Mouse (Mus musculus): Measurements from ENCODE around the gene Nxt1.
A peak's percentile ranks its signal among the peaks of the same experiment; 100 is the strongest.

Nxt1 gene

GRCm38 (mm10) chr2:148672199-148673096 lies at the start of gene Nxt1:
Gene Nxt1 (plus strand): TSS chr2:148672601.
- no peaks in the 10 kb centered on the region for H3K9me3 ChIP-seq (ENCODE audit: low read length)
- TF ChIP-seq CTCF (conservative IDR thresholded peaks at IDR 0.05; ENCODE audit: low read length), result no peak
- TF ChIP-seq POU5F1 (IDR thresholded peaks at IDR 0.05; ENCODE audit: borderline replicate concordance, low read length), result no peak
- TF ChIP-seq NANOG (IDR thresholded peaks at IDR 0.05; ENCODE audit: borderline replicate concordance, low read length), result no peak
- peak within 1 kb of the TSS; percentile 96 for H3K4me3 ChIP-seq (replicated peaks; ENCODE audit: low read length)
- peaks cover 34% of the 10 kb centered on the region for H3K36me3 ChIP-seq (ENCODE audit: insufficient read depth, low read length)
- H3K4me1 ChIP-seq (replicated peaks; ENCODE audit: low read depth, low read length), result peaks cover 52% of the 10 kb centered on the region
- 0 out of 2 replicates have a peak, but pooled peaks cover 3% of the 10 kb centered on the region for H3K27me3 ChIP-seq (ENCODE audit: insufficient read depth, low read length)

GRCm38 (mm10) chr2:148623067-148623466 lies 49.3 kb upstream of the Nxt1 start:
- Histone ChIP-seq H3K4me3 (replicated peaks; ENCODE audit: low read length) (no peak overlapping the region), H3K36me3 (ENCODE audit: insufficient read depth, low read length) (no peaks in the 10 kb centered on the region), H3K9me3 (ENCODE audit: low read length) (peaks cover 29% of the 10 kb centered on the region), H3K27me3 (ENCODE audit: insufficient read depth, low read length) (no peaks in the 10 kb centered on the region), H3K4me1 (replicated peaks; ENCODE audit: low read depth, low read length) (no peaks in the 10 kb centered on the region)
- TF ChIP-seq NANOG (IDR thresholded peaks at IDR 0.05; ENCODE audit: borderline replicate concordance, low read length), result no peak
- TF ChIP-seq CTCF (conservative IDR thresholded peaks at IDR 0.05; ENCODE audit: low read length), result no peak
- no peak for TF ChIP-seq POU5F1 (IDR thresholded peaks at IDR 0.05; ENCODE audit: borderline replicate concordance, low read length)

- Histone ChIP-seq H3K27me3 (ENCODE audit: insufficient read depth, low read length) (no peaks in the 10 kb centered on the region), H3K9me3 (ENCODE audit: low read length) (peaks cover 29% of the 10 kb centered on the region), H3K4me3 (replicated peaks; ENCODE audit: low read length) (no peak overlapping the region), H3K4me1 (replicated peaks; ENCODE audit: low read depth, low read length) (no peaks in the 10 kb centered on the region), H3K36me3 (ENCODE audit: insufficient read depth, low read length) (no peaks in the 10 kb centered on the region)
- TF ChIP-seq POU5F1 (IDR thresholded peaks at IDR 0.05; ENCODE audit: borderline replicate concordance, low read length), result no peak
- TF ChIP-seq CTCF (conservative IDR thresholded peaks at IDR 0.05; ENCODE audit: low read length), result no peak
- no peak for TF ChIP-seq NANOG (IDR thresholded peaks at IDR 0.05; ENCODE audit: borderline replicate concordance, low read length)
Observed at GRCm38 (mm10) chr2:148624484-148624883, 47.9 kb upstream of the Nxt1 start.

- H3K4me1 ChIP-seq (replicated peaks; ENCODE audit: low read depth, low read length), result no peaks in the 10 kb centered on the region
- no peaks in the 10 kb centered on the region for H3K27me3 ChIP-seq (ENCODE audit: insufficient read depth, low read length)
- TF ChIP-seq CTCF (conservative IDR thresholded peaks at IDR 0.05; ENCODE audit: low read length) (no peak), POU5F1 (IDR thresholded peaks at IDR 0.05; ENCODE audit: borderline replicate concordance, low read length) (no peak), NANOG (IDR thresholded peaks at IDR 0.05; ENCODE audit: borderline replicate concordance, low read length) (no peak)
- H3K36me3 ChIP-seq (ENCODE audit: insufficient read depth, low read length), result no peaks in the 10 kb centered on the region
- H3K9me3 ChIP-seq (ENCODE audit: low read length), result peaks cover 9% of the 10 kb centered on the region; the same call in 1 of the 2 replicates
- H3K4me3 ChIP-seq (replicated peaks; ENCODE audit: low read length), result no peak overlapping the region
Observed at GRCm38 (mm10) chr2:148627011-148627471, 45.4 kb upstream of the Nxt1 start.

- Histone ChIP-seq H3K9me3 (ENCODE audit: low read length) (no peaks in the 10 kb centered on the region), H3K27me3 (ENCODE audit: insufficient read depth, low read length) (no peaks in the 10 kb centered on the region), H3K4me1 (replicated peaks; ENCODE audit: low read depth, low read length) (no peaks in the 10 kb centered on the region), H3K4me3 (replicated peaks; ENCODE audit: low read length) (no peak overlapping the region), H3K36me3 (ENCODE audit: insufficient read depth, low read length) (no peaks in the 10 kb centered on the region)
- TF ChIP-seq NANOG (IDR thresholded peaks at IDR 0.05; ENCODE audit: borderline replicate concordance, low read length), result no peak
- no peak for TF ChIP-seq CTCF (conservative IDR thresholded peaks at IDR 0.05; ENCODE audit: low read length)
- no peak for TF ChIP-seq POU5F1 (IDR thresholded peaks at IDR 0.05; ENCODE audit: borderline replicate concordance, low read length)
Observed at GRCm38 (mm10) chr2:148631011-148631410, 41.4 kb upstream of the Nxt1 start.

GRCm38 (mm10) chr2:148631602-148632001 lies 40.8 kb upstream of the Nxt1 start:
- H3K36me3 ChIP-seq (ENCODE audit: insufficient read depth, low read length), result no peaks in the 10 kb centered on the region
- H3K4me3 ChIP-seq (replicated peaks; ENCODE audit: low read length), result no peak overlapping the region
- H3K9me3 ChIP-seq (ENCODE audit: low read length), result no peaks in the 10 kb centered on the region
- H3K4me1 ChIP-seq (replicated peaks; ENCODE audit: low read depth, low read length), result no peaks in the 10 kb centered on the region
- no peaks in the 10 kb centered on the region for H3K27me3 ChIP-seq (ENCODE audit: insufficient read depth, low read length)
- TF ChIP-seq POU5F1 (IDR thresholded peaks at IDR 0.05; ENCODE audit: borderline replicate concordance, low read length) (no peak), CTCF (conservative IDR thresholded peaks at IDR 0.05; ENCODE audit: low read length) (no peak), NANOG (IDR thresholded peaks at IDR 0.05; ENCODE audit: borderline replicate concordance, low read length) (no peak)

GRCm38 (mm10) chr2:148634466-148634865 lies 37.9 kb upstream of the Nxt1 start:
- TF ChIP-seq POU5F1 (IDR thresholded peaks at IDR 0.05; ENCODE audit: borderline replicate concordance, low read length), result no peak
- TF ChIP-seq NANOG (IDR thresholded peaks at IDR 0.05; ENCODE audit: borderline replicate concordance, low read length), result no peak
- no peak for TF ChIP-seq CTCF (conservative IDR thresholded peaks at IDR 0.05; ENCODE audit: low read length)
- no peaks in the 10 kb centered on the region for H3K9me3 ChIP-seq (ENCODE audit: low read length)

GRCm38 (mm10) chr2:148642610-148643370 lies 29.6 kb upstream of the Nxt1 start:
- Histone ChIP-seq H3K9me3 (ENCODE audit: low read length) (no peaks in the 10 kb centered on the region), H3K4me1 (replicated peaks; ENCODE audit: low read depth, low read length) (no peaks in the 10 kb centered on the region), H3K27me3 (ENCODE audit: insufficient read depth, low read length) (no peaks in the 10 kb centered on the region), H3K4me3 (replicated peaks; ENCODE audit: low read length) (no peak overlapping the region), H3K36me3 (ENCODE audit: insufficient read depth, low read length) (no peaks in the 10 kb centered on the region)
- TF ChIP-seq NANOG (IDR thresholded peaks at IDR 0.05; ENCODE audit: borderline replicate concordance, low read length), result no peak
- no peak for TF ChIP-seq CTCF (conservative IDR thresholded peaks at IDR 0.05; ENCODE audit: low read length)
- TF ChIP-seq POU5F1 (IDR thresholded peaks at IDR 0.05; ENCODE audit: borderline replicate concordance, low read length), result no peak

More at GRCm38 (mm10) chr2:148634466-148634865, 37.9 kb upstream of the Nxt1 start:
- H3K4me3 ChIP-seq (replicated peaks; ENCODE audit: low read length), result no peak overlapping the region
- no peaks in the 10 kb centered on the region for H3K27me3 ChIP-seq (ENCODE audit: insufficient read depth, low read length)
- no peaks in the 10 kb centered on the region for H3K4me1 ChIP-seq (replicated peaks; ENCODE audit: low read depth, low read length)
- no peaks in the 10 kb centered on the region for H3K36me3 ChIP-seq (ENCODE audit: insufficient read depth, low read length)

Measured in E14TG2a.4 (cell line).